Mouse (Mus musculus) left cerebral cortex, postnatal 4 days (tissue): Measurements from ENCODE around the gene Spata1. TPM values are rescaled to one million over a fixed set of nuclear protein-coding genes. Genes with fewer than 3 reads are reported as not detected.

ENCODE experiments used
- DNase-seq: peaks from one replicate; pipeline ENCODE4 v3.0.0-alpha.2; 2022
- intact Hi-C: fragments of 180-260 bp; cut with DNase I; formaldehyde crosslinking; loops from one replicate; pipeline ENCODE4 v1.15.1; 2025
- total RNA-seq, 2 experiments: library from RNA; stranded (reverse); gene quantifications; 2 replicates each; pipeline ENCODE4 v1.2.3; 2021

Gene Spata1
- 1 to 10 TPM; 5.0 to 8.3 TPM for total RNA-seq

GRCm38 (mm10) chr3:146499431-146500002 is at the start of gene Spata1, which contains the start of gene Gng5:
Spata1 (minus strand) TSS chr3:146499753.
Gng5 (plus strand) TSS chr3:146499807.
- peak; percentile 89 for DNase-seq
- intact Hi-C loops = loop anchor here (10.0 kb wide), 2 partner anchors 155 to 315 kb away; no protein-coding TSS in a partner anchor

- intact Hi-C loops = no loop called here
- DNase-seq = no peak
Measured at GRCm38 (mm10) chr3:146543632-146544031, 44.1 kb upstream of the Spata1 start.

- intact Hi-C loops = no loop called here
Measured at GRCm38 (mm10) chr3:146540521-146541273, 41.1 kb upstream of the Spata1 start.

GRCm38 (mm10) chr3:146534986-146535385 is 35.4 kb upstream of the Spata1 start:
- intact Hi-C loops = no loop called here
- DNase-seq = no peak

More at GRCm38 (mm10) chr3:146540521-146541273, 41.1 kb upstream of the Spata1 start:
- no peak for DNase-seq

GRCm38 (mm10) chr3:146528335-146528734 is 28.8 kb upstream of the Spata1 start:
- intact Hi-C loops = loop anchor here (10.0 kb wide), 1 partner anchor 246 kb away; no protein-coding TSS in a partner anchor
- no peak for DNase-seq

- no peak for DNase-seq
- intact Hi-C loops = loop anchor here (10.0 kb wide), 1 partner anchor 253 kb away; no protein-coding TSS in a partner anchor
Measured at GRCm38 (mm10) chr3:146521652-146522020, 22.1 kb upstream of the Spata1 start.

GRCm38 (mm10) chr3:146520798-146521651 is 21.5 kb upstream of the Spata1 start, which contains the start of gene Rpf1:
Rpf1 (minus strand) TSS chr3:146521429.
- peak; percentile 89 for DNase-seq
- intact Hi-C loops = loop anchor here (10.0 kb wide), 1 partner anchor 254 kb away; no protein-coding TSS in a partner anchor

GRCm38 (mm10) chr3:146520226-146520797 is 20.8 kb upstream of the Spata1 start:
- intact Hi-C loops = loop anchor here (10.0 kb wide), 1 partner anchor 254 kb away; no protein-coding TSS in a partner anchor
- no peak for DNase-seq

- intact Hi-C loops = loop anchor here (5.0 to 10.0 kb wide), 3 partner anchors 162 to 322 kb away; no protein-coding TSS in a partner anchor
- no peak for DNase-seq
Measured at GRCm38 (mm10) chr3:146506711-146507110, 7.2 kb upstream of the Spata1 start.

- intact Hi-C loops = loop anchor here (10.0 kb wide), 2 partner anchors 157 to 317 kb away; no protein-coding TSS in a partner anchor
- DNase-seq = no peak
Measured at GRCm38 (mm10) chr3:146501601-146502123, 2.1 kb upstream of the Spata1 start.

- intact Hi-C loops = loop anchor here (10.0 kb wide), 2 partner anchors 156 to 316 kb away; no protein-coding TSS in a partner anchor
- DNase-seq = no peak
Measured at GRCm38 (mm10) chr3:146500810-146501201, 1.3 kb upstream of the Spata1 start.

GRCm38 (mm10) chr3:146500003-146500809 is 653 bp upstream of the Spata1 start:
- DNase-seq = peak; percentile 59
- intact Hi-C loops = loop anchor here (10.0 kb wide), 2 partner anchors 155 to 315 kb away; no protein-coding TSS in a partner anchor

- no peak for DNase-seq
- intact Hi-C loops = no loop called here
Measured at GRCm38 (mm10) chr3:146498989-146499388, 564 bp downstream of the Spata1 start.

- intact Hi-C loops = no loop called here
- no peak for DNase-seq
Measured at GRCm38 (mm10) chr3:146494941-146495340, 4.6 kb downstream of the Spata1 start.

GRCm38 (mm10) chr3:146486464-146486863 is 13.1 kb downstream of the Spata1 start:
- no peak for DNase-seq
- intact Hi-C loops = no loop called here

- intact Hi-C loops = no loop called here
Measured at GRCm38 (mm10) chr3:146482044-146482443, 17.5 kb downstream of the Spata1 start.

GRCm38 (mm10) chr3:146474428-146474827 is 25.1 kb downstream of the Spata1 start:
- intact Hi-C loops = no loop called here
- no peak for DNase-seq

More at GRCm38 (mm10) chr3:146482044-146482443, 17.5 kb downstream of the Spata1 start:
- no peak for DNase-seq

GRCm38 (mm10) chr3:146473741-146474140 is 25.8 kb downstream of the Spata1 start:
- intact Hi-C loops = no loop called here
- DNase-seq = no peak

- intact Hi-C loops = no loop called here
- no peak for DNase-seq
Measured at GRCm38 (mm10) chr3:146472657-146473056, 26.9 kb downstream of the Spata1 start.
